Comparison of ENCODE assay signal across 9 mouse cellular contexts in genomic region chr8:104253016-104253415, GRCm38 (mm10). TPM values are rescaled to one million over a fixed set of nuclear protein-coding genes. Genes with fewer than 3 reads are reported as not detected.
DNase-seq lines count a peak whose midpoint lies in the region; ATAC-seq and TF ChIP-seq lines count a peak whose summit lies in the region.
"Had no signal": no experiment of that assay in that cellular context is flagged by ENCODE, and none has a peak within 500 bp of the region (broad histone marks: within the 10 kb centered on the region; RNA-seq: fewer than 3 reads in every experiment).

No protein-coding gene starts in this region.

- DNase-seq in kidney, adult 2 months, result peak; percentile 12
- peak; percentile 78 for DNase-seq in ES-CJ7 (ENCODE audit: low read depth, low spot score)
- DNase-seq in embryonic facial prominence, embryonic 10.5 days (ENCODE audit: low spot score), result peak; percentile 25
- DNase-seq in cerebellum, postnatal 36 days, result no peak
- DNase-seq in yolk sac, embryonic 10.5 days (ENCODE audit: low spot score), result no peak
- no peak for DNase-seq in heart, postnatal 4 days

- H3K4me1 ChIP-seq in kidney, adult 2 months (ENCODE audit: control insufficient read depth, insufficient read depth, low read length), result no peaks in the 10 kb centered on the region; the same call in 1 of the 2 replicates
- peaks cover 17% of the 10 kb centered on the region for H3K4me1 ChIP-seq in kidney, embryonic 15.5 days
- peaks cover 15% of the 10 kb centered on the region for H3K4me1 ChIP-seq in embryonic facial prominence, embryonic 10.5 days
- H3K4me1 ChIP-seq in small intestine, adult 2 months (ENCODE audit: control insufficient read depth, insufficient read depth, insufficient read length, low read length), result peaks cover 2% of the 10 kb centered on the region

- H3K27me3 ChIP-seq in kidney, adult 2 months (replicated peaks; ENCODE audit: control insufficient read depth, insufficient read depth, low read length), result no peaks in the 10 kb centered on the region
- no peaks in the 10 kb centered on the region for H3K27me3 ChIP-seq in kidney, embryonic 15.5 days
- H3K27me3 ChIP-seq in embryonic facial prominence, embryonic 10.5 days (replicated peaks; ENCODE audit: low read depth, poor library complexity, severe bottlenecking), result no peaks in the 10 kb centered on the region
- no peaks in the 10 kb centered on the region for H3K27me3 ChIP-seq in small intestine, adult 2 months (ENCODE audit: control insufficient read depth, insufficient read depth, low read length)
- H3K27me3 ChIP-seq: neural tube, embryonic 13.5 days had no signal

- H3K4me3 ChIP-seq in kidney, adult 2 months (ENCODE audit: insufficient read depth, low read depth, low read length), result no peak overlapping the region
- no peak overlapping the region for H3K4me3 ChIP-seq in kidney, embryonic 15.5 days (replicated peaks)
- no peak overlapping the region for H3K4me3 ChIP-seq in embryonic facial prominence, embryonic 10.5 days
- H3K4me3 ChIP-seq in small intestine, adult 2 months (ENCODE audit: low read depth, low read length), result no peak overlapping the region
- H3K4me3 ChIP-seq: neural tube, embryonic 13.5 days had no signal

- no peak overlapping the region for H3K9ac ChIP-seq in kidney, embryonic 15.5 days
- H3K9ac ChIP-seq: neural tube, embryonic 13.5 days had no signal

- H3K27ac ChIP-seq in kidney, adult 2 months (ENCODE audit: insufficient read depth, low read depth, low read length), result no peak overlapping the region
- H3K27ac ChIP-seq in kidney, embryonic 15.5 days, result no peak overlapping the region
- H3K27ac ChIP-seq in embryonic facial prominence, embryonic 10.5 days (replicated peaks), result no peak overlapping the region
- H3K27ac ChIP-seq in small intestine, adult 2 months (ENCODE audit: insufficient read depth, low read depth, low read length), result no peak overlapping the region
- H3K27ac ChIP-seq: neural tube, embryonic 13.5 days had no signal

- TF ChIP-seq CTCF in kidney, adult 2 months (conservative IDR thresholded peaks at IDR 0.05; ENCODE audit: insufficient read depth, insufficient read length, low read depth, low read length), result peak; percentile 48
- peak; percentile 51; the same call in 1 of the 2 replicates for TF ChIP-seq CTCF in small intestine, adult 2 months (IDR thresholded peaks at IDR 0.05; ENCODE audit: extremely low read depth, insufficient read length, insufficient replicate concordance, low read depth, low read length)

- no peak for ATAC-seq in kidney, embryonic 15.5 days (replicated peaks; ENCODE audit: low FRiP score)

- H3K36me3 ChIP-seq in kidney, adult 2 months (ENCODE audit: control insufficient read depth, insufficient read depth, low read length), result no peaks in the 10 kb centered on the region
- peaks cover 11% of the 10 kb centered on the region for H3K36me3 ChIP-seq in kidney, embryonic 15.5 days
- H3K36me3 ChIP-seq in embryonic facial prominence, embryonic 10.5 days (replicated peaks), result peaks cover 11% of the 10 kb centered on the region
- H3K36me3 ChIP-seq in small intestine, adult 2 months (ENCODE audit: control insufficient read depth, insufficient read depth, low read length), result peaks cover under 1% of the 10 kb centered on the region

- no peak overlapping the region for H3K4me2 ChIP-seq in kidney, embryonic 15.5 days
- H3K4me2 ChIP-seq: neural tube, embryonic 13.5 days had no signal

- H3K9me3 ChIP-seq in kidney, embryonic 15.5 days (replicated peaks), result no peaks in the 10 kb centered on the region
- no peaks in the 10 kb centered on the region for H3K9me3 ChIP-seq in embryonic facial prominence, embryonic 10.5 days

- WGBS in kidney, adult 2 months, result 87% methylated on average over 3 of the region's 3 CpGs
- 89% methylated on average over 3 of the region's 3 CpGs for WGBS in kidney, embryonic 15.5 days
- 85% methylated on average over 3 of the region's 3 CpGs for WGBS in embryonic facial prominence, embryonic 10.5 days
- 86% methylated on average over 3 of the region's 3 CpGs for WGBS in small intestine, adult 2 months

- no peak for TF ChIP-seq POLR2A in kidney, adult 2 months (IDR thresholded peaks at IDR 0.05; ENCODE audit: low read depth, low read length)
- no peak for TF ChIP-seq POLR2A in small intestine, adult 2 months (IDR thresholded peaks at IDR 0.05; ENCODE audit: low read depth, low read length)

RNA-seq across cellular contexts. Expression of gene Cklf, which starts 2.4 kb away (rescaled TPM):
- 4.3 and 5.4 TPM in 2 replicates for polyA plus RNA-seq in kidney, adult 2 months (2012; rRNA removed)
- 43.0 and 46.8 TPM in 2 replicates for polyA plus RNA-seq in kidney, embryonic 15.5 days (2015; fragmentation: Nextera tagmentation; extraction: Ambion mirVana)
- polyA plus RNA-seq in embryonic facial prominence, embryonic 10.5 days (2016; fragmentation: Nextera tagmentation; extraction: Ambion mirVana), result 39.8 and 41.4 TPM in 2 replicates
- polyA plus RNA-seq in small intestine, adult 2 months (2012; rRNA removed), result 0.94 and 1.0 TPM in 2 replicates
- 10 to 100 TPM; 10.9 to 11.3 TPM for total RNA-seq in heart, postnatal 4 days (2021)

RNA-seq across cellular contexts. Expression of gene Tk2, which starts 4.7 kb away (rescaled TPM):
- polyA plus RNA-seq in kidney, adult 2 months (2012; rRNA removed), result 20.6 and 21.0 TPM in 2 replicates
- 19.7 and 21.0 TPM in 2 replicates for polyA plus RNA-seq in kidney, embryonic 15.5 days (2015; fragmentation: Nextera tagmentation; extraction: Ambion mirVana)
- polyA plus RNA-seq in embryonic facial prominence, embryonic 10.5 days (2016; fragmentation: Nextera tagmentation; extraction: Ambion mirVana), result 20.2 and 21.6 TPM in 2 replicates
- polyA plus RNA-seq in small intestine, adult 2 months (2012; rRNA removed), result 5.3 and 5.6 TPM in 2 replicates
- total RNA-seq in heart, postnatal 4 days (2021), result 10 to 100 TPM in 1 of 2 experiments, 1 to 10 TPM in 1; 9.6 to 10.3 TPM

RNA-seq across cellular contexts. Expression of gene Cmtm2a, which starts 40.0 kb away (rescaled TPM):
- 0.16 and 0.28 TPM in 2 replicates for polyA plus RNA-seq in kidney, adult 2 months (2012; rRNA removed)
- not detected in 2 replicates for polyA plus RNA-seq in kidney, embryonic 15.5 days (2015; fragmentation: Nextera tagmentation; extraction: Ambion mirVana)
- polyA plus RNA-seq in embryonic facial prominence, embryonic 10.5 days (2016; fragmentation: Nextera tagmentation; extraction: Ambion mirVana), result not detected in 2 replicates
- not detected in 2 replicates for polyA plus RNA-seq in small intestine, adult 2 months (2012; rRNA removed)
- not detected for total RNA-seq in heart, postnatal 4 days (2021)
- polyA plus RNA-seq: neural tube, embryonic 13.5 days had no signal

RNA-seq across cellular contexts. Expression of gene Gm45711, which starts 56.9 kb away (rescaled TPM):
- not detected in 2 replicates for polyA plus RNA-seq in kidney, adult 2 months (2012; rRNA removed)
- not detected in 2 replicates for polyA plus RNA-seq in kidney, embryonic 15.5 days (2015; fragmentation: Nextera tagmentation; extraction: Ambion mirVana)
- not detected in 2 replicates for polyA plus RNA-seq in embryonic facial prominence, embryonic 10.5 days (2016; fragmentation: Nextera tagmentation; extraction: Ambion mirVana)
- not detected in 2 replicates for polyA plus RNA-seq in small intestine, adult 2 months (2012; rRNA removed)
- not detected for total RNA-seq in heart, postnatal 4 days (2021)
- polyA plus RNA-seq: neural tube, embryonic 13.5 days had no signal

RNA-seq across cellular contexts. Expression of gene Cmtm1, which starts 56.9 kb away (rescaled TPM):
- not detected in 2 replicates for polyA plus RNA-seq in kidney, adult 2 months (2012; rRNA removed)
- not detected in 2 replicates for polyA plus RNA-seq in kidney, embryonic 15.5 days (2015; fragmentation: Nextera tagmentation; extraction: Ambion mirVana)
- not detected in 2 replicates for polyA plus RNA-seq in embryonic facial prominence, embryonic 10.5 days (2016; fragmentation: Nextera tagmentation; extraction: Ambion mirVana)
- 0.13 TPM in 1 of 2 replicates, not detected in the other for polyA plus RNA-seq in small intestine, adult 2 months (2012; rRNA removed)
- not detected for total RNA-seq in heart, postnatal 4 days (2021)
- polyA plus RNA-seq: neural tube, embryonic 13.5 days had no signal

Comparison
In these comparisons a context has a peak if more than half of its experiments do, and no peak if none do; other contexts are left out.
1. DNase-seq: peak in kidney, adult 2 months (single experiment), ES-CJ7 (single experiment) and embryonic facial prominence, embryonic 10.5 days (single experiment); none in cerebellum, postnatal 36 days (0 of 2), yolk sac, embryonic 10.5 days (single experiment) and heart, postnatal 4 days (single experiment).